Mouse (Mus musculus) layer of hippocampus, postnatal 10 days (tissue): ENCODE measurements at regions not wholly inside any gene's neighbourhood (a gene's known extent, or its start where the extent isn't known, plus 50 kb on each side); places are given as distances from the start of the nearest gene placed in this dataset.

Experiments used
- DNase-seq, 2 experiments: peaks; one replicate each; pipeline ENCODE4 v3.0.0; 2021; ENCODE audit warnings: low spot score in 2 of 2

DNA sequence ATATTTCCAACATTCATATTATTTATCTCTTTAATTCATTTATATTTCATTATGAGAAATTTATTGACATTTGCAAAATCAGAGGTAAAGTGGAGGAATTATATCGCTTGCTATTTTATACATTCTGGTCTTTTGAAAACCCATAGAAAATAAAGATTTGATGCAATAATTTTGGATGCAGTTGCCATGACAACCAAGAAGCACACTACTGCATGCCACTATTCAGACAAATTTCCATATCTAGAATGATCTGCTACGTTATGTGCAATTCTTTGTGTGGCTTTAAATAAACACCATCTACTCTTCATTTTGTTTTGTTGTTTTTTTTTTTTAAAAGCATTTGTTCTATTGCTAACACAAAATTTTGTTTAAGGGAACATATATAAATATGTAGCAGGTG, 474.4 kb downstream of the Pcdh18 start:
- DNase-seq = no peak

GRCm38 (mm10) chr3:49278356-49278755, 478.8 kb downstream of the Pcdh18 start:
- DNase-seq = no peak

DNA sequence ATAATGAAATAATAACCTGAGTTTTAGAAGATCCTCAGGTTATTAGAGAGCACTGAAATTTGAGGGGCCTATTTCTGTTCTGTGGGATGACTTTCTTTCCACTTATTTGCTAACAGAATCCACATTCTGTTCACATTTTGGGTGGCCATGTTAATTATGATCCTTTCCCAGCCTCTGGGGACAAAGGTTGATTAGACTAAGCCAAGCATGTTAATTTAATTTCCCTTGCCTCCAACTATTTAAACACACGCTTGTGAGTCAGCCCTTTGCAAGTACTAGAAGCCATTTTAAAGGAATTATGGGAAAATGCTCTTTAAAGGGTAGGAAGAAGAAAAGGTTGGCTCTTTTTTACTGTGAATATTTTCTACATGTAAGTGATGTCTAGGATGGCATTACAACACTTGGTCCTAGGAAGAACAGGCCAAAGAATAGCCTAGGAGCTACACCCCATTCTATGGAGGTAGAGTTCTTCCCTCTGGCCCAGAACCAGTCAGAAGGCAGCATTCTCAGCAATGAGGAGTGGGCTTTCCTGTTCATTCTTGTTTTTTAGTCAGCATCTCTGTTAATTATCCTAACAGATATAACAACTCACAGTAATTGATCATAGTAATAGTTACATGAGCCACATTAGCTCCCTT, 482.7 kb downstream of the Pcdh18 start:
- DNase-seq = no peak

GRCm38 (mm10) chr3:49266048-49266447, 491.1 kb downstream of the Pcdh18 start:
- peak in 1 of 2 experiments; percentile 19 for DNase-seq
